Mouse (Mus musculus) erythroblast, embryonic 14.5 days (primary cell): ENCODE data around the gene Rabgap1l.

ENCODE experiments used
- GATA1 ChIP-seq: IDR thresholded peaks from 2 replicates; pipeline ENCODE4 v1.6.1; 2012; ENCODE audit warnings: low read length, inconsistent platforms, mixed read lengths
- TAL1 ChIP-seq: IDR thresholded peaks from 3 replicates; pipeline ENCODE4 v1.6.1; 2012; ENCODE audit warnings: low read length, inconsistent platforms, mixed read lengths

GRCm38 (mm10) chr1:160594066-160594465, 198.9 kb downstream of the Rabgap1l start:
- TF ChIP-seq GATA1, result no peak
- TF ChIP-seq TAL1, result no peak
